Mouse (Mus musculus): ENCODE results near the gene Man1c1. TPM values are rescaled to one million over a fixed set of nuclear protein-coding genes. Genes with fewer than 3 reads are reported as not detected.

The Man1c1 gene
- total RNA-seq (2015; ENCODE audit: low replicate concordance), result 4.2 and 6.1 TPM in 2 replicates
- 1.4 and 2.8 TPM in 2 replicates for total RNA-seq (2017; ENCODE audit: low replicate concordance)

- peak; percentile 89 for ATAC-seq (replicated peaks; ENCODE audit: low FRiP score, poor library complexity, severe bottlenecking)
These were observed at the start of gene Man1c1 for GRCm38 (mm10) chr4:134703835-134704546. TSS of gene Man1c1 (minus strand) at chr4:134704290.

GRCm38 (mm10) chr4:134753516-134754261, 49.6 kb upstream of the Man1c1 start:
- no peak for ATAC-seq (replicated peaks; ENCODE audit: low FRiP score, poor library complexity, severe bottlenecking)

DNA sequence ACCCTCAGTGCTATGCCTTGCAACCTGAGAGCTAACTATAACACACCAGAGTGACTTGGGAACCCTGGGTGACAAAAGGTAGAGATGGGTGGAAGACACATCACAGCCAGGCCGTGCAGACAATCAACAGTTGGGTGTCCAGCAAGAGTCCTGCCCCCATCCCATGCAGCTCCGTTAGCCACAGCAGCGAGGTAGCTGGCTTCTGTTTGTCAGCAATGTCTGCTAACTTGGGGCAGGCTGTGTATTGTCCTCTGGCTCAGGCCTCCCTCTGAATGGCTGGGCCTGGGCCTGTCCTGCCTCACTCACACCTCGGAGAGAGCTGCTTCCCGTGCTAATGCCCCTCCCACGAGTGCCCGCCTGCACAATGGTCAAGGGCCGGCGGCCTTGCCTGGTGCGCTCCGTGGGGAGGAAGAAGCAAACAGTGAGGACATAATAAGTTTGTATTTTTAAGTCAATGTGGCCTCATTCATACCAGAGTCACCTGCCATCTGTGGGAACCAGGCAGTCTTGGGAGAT, 48.9 kb upstream of the Man1c1 start:
- no peak for ATAC-seq (replicated peaks; ENCODE audit: low FRiP score, poor library complexity, severe bottlenecking)

GRCm38 (mm10) chr4:134751682-134752380, 47.7 kb upstream of the Man1c1 start:
- ATAC-seq (replicated peaks; ENCODE audit: low FRiP score, poor library complexity, severe bottlenecking), result peak; percentile 73

DNA sequence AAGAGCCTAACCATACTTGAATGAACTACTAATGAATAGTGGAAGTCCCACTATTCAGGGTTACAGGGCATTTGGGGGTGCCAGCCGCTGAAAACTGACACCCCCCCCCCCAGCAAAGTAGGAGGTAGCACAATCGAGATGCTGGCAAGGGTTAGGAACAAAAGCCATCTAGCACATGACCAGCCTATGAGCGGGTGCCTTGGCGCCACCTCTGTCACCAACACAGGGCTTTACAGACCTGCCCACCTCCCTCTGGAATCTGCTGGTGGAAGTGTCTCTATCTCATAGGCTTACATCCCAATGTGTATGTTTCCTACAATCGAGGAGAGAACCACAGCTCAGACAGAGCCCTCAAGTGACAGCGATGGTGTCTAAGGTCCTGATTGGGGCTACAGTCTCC, 46.7 kb upstream of the Man1c1 start:
- ATAC-seq (replicated peaks; ENCODE audit: low FRiP score, poor library complexity, severe bottlenecking), result no peak

DNA sequence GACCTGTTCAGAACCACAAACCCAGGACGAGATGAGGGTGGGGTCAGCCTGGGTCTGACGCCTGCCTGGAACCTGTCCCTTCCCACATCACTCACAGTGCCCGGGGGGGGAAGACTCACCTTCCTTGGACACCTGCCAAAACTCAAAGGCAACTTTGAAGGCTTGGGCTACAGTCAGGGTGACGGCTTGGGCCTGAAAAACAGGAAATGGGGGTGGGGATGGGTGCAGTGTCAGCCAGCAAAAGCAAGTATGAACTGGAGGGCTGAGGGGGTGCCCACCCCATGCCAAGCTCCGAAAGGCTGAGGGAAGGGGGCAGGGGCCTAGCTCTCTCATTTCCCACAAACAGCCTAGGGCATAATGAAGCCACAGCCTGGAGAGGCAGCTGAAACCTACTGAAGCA, 46.2 kb upstream of the Man1c1 start:
- ATAC-seq (replicated peaks; ENCODE audit: low FRiP score, poor library complexity, severe bottlenecking), result no peak

DNA sequence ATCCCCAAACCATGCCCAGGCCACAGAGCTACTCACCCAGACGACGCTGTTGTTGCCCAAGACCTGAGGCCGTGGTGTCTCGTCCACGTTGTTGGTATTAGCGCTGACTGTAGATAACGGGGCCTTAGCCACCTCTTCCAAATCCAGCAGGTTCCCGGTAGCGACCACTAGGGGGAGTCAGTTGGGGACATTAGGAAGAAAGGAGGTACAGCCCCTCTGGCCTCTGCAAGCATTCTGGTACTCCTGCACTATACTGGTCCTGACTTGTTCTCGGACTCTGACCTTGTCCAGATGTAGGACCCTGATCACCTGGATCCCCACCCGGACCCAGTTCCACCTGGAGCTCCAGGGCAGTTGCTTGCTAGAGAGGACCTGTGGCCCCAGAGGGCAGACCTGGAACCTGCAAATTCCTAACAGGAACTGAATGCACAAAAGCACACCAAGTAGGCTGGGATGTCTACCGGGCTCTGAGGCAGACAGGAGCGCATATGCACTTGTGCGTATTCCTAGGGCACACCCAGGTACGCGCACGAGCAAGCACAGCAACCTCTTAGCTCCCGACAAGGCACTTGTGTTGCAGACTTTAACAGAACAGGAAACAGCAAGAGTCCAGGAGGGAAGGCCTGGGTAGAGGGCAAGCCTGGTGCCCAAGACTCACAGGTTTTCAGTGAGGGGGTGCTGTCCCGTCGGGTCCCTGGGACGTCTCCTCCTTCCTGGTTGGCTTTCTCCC, 45.4 kb upstream of the Man1c1 start:
- ATAC-seq (replicated peaks; ENCODE audit: low FRiP score, poor library complexity, severe bottlenecking), result peak; percentile 68

DNA sequence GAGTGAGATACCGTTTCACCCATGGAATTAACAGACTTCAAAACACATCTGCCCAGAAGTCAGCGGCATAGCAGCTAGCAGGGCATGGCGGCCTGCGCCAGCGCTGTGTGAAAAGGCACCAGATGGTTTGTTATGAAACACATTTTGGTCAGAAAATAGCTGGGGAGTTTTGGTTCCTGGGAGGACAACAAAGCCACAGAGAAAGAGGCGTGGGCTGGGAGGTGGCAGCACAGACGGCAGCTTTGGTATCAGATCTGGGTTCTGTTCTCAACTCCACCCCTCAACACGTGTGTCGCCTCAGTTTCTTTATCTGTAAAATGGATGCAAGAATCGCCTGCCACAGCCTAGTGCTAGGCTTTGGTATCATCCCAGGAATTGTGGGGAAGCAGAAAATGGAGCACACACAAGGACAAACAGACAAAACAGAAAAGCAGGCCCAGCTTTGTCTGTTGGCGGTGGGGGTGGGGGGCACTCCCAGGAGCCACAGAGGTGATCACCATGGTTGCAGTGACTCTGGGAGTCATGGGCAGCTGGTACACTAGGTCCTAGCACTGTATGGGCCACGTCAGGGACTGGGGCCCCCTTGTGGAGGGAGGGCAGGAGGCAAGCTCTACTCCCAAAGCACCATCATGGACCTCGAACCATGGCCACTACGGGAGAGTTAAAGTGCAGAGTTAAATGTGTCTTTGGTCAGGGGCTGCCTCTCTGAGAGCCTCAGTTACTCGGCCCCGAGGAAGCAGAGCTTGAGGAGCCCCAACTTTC, 42.0 kb upstream of the Man1c1 start:
- ATAC-seq (replicated peaks; ENCODE audit: low FRiP score, poor library complexity, severe bottlenecking), result no peak

GRCm38 (mm10) chr4:134743881-134744633, 40.0 kb upstream of the Man1c1 start:
- ATAC-seq (replicated peaks; ENCODE audit: low FRiP score, poor library complexity, severe bottlenecking), result no peak

DNA sequence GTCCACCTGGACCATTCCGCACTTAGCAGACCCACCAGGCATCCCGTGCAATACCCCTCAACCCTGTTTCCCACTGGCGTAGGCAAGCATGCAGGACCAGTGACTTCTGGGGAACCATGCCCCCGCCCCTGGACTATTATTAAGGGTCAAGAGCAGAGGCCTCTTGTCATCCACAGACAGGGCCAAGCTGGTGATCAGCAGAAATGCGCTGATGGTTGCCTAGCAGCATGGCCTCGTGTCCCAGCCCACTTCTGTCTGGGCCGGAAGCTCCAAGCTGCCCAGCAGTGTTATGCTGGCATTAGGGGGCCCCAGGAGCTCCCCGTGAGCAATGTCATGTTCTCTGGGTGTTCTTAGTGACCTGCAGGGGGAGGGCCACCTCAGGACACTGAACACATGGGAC, 37.9 kb upstream of the Man1c1 start:
- ATAC-seq (replicated peaks; ENCODE audit: low FRiP score, poor library complexity, severe bottlenecking), result no peak

DNA sequence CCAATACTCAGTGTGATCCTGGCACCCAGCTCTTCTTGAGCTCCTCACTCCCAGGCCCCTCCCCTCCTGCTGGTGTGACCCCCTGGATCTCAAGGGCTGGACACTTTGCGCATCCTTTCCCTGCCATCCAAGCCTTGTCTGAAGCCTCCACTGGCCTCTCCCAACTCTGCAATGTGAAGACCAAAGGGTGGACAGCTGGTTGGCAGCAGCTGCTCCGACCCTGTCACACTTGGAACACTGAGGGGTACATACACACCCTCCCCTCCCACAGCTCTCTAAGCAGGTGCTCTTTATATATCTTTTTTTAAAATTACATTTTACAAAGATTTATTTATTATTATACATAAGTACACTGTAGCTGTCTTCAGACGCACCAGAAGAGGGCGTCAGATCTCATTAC, 36.1 kb upstream of the Man1c1 start:
- no peak for ATAC-seq (replicated peaks; ENCODE audit: low FRiP score, poor library complexity, severe bottlenecking)

GRCm38 (mm10) chr4:134739530-134739929, 35.4 kb upstream of the Man1c1 start:
- no peak for ATAC-seq (replicated peaks; ENCODE audit: low FRiP score, poor library complexity, severe bottlenecking)

DNA sequence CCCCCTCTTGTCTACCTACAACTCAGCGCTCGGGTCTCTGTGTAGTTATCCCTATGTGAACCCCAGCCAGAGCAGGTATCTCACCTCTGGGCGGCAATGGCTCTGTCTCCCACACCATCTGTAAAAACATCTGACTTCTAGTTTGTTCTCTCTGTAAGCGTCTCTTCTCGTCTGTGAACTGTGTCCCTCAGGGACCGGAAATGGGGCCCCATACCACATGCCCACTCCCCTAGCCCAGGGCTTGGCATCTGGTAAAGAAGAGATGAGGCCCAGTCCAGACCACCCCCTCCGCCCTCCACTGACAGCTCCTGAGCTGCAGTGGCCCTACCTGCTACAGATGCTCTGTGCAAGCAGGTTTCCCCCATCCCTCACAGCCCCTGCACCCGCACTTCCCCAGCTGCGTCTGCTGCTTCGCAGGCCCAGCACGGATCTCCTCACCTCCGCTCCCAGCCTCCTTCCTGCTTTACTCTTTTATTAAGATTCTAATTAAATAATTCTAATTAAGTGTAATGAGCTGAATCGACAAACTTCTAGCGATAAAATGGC, 33.3 kb upstream of the Man1c1 start:
- no peak for ATAC-seq (replicated peaks; ENCODE audit: low FRiP score, poor library complexity, severe bottlenecking)

DNA sequence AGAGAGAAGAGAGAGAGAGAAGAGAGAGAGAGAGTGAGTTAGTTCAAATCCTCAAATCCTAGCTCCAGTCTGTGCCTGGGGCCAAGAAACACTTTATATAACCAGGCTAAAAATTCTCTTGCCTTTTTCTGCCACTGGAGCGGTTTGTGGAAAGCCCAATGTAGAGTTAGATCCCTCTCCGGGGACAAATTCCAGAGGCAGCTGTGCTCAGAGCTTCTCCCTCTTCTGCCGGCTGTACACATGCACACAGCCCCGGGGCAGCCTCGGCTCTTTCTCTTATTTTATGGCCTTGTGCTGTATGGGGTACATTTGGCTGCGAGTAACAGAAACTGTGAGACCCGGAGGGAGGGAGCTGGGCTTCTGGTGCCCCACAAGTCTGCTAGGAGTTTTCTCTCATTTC, 32.1 kb upstream of the Man1c1 start:
- ATAC-seq (replicated peaks; ENCODE audit: low FRiP score, poor library complexity, severe bottlenecking), result no peak

DNA sequence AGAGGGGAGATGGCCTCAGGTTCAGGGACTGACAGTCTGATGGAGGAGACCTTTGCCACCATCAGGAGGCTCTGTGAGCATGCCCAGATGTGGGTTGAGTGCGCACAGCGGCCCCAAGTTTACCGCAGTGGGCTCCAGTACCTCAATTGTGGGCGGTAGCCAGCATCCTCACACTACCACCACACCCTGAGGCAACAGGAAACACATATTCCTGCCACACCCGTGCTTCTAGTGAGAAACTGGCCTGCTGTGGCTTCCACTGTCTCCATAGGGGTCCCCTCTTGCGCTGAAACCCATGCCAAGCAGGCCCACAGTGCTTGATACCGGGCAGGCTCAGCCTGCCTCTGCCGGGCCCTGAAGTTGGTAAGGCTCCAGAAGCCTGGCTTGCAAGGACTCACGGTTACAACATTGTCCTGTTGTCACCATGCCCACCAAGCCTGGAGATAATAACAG, 30.6 kb upstream of the Man1c1 start:
- ATAC-seq (replicated peaks; ENCODE audit: low FRiP score, poor library complexity, severe bottlenecking), result peak; percentile 30

DNA sequence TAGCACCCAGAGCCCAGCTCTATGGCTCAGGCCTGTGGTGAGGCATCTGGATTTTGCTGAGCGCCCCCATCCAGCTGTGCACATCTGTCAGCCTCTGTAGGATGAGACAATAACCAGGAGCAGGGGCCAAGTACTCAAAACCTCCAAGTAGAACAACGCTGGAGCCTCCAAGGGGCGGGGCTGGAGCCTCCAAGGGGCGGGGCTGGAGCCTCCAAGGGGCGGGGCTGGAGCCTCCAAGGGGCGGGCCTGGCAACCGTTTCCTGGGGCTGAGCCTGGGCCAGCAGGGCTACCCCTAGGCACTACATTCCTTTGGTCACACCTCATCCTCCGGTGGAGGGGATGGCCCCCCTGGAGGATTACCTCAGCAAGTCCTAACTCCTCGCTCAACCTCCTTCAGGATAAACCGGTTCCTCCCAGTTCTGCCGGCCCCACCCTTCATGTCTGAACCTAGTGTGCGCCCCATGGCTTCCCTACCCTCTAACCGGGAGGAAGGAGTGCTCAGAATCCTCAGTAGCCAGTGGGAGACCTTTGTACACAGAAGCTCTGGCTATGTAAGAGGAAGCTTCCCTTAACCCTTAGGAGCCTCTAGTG, 30.0 kb upstream of the Man1c1 start:
- peak; percentile 60 for ATAC-seq (replicated peaks; ENCODE audit: low FRiP score, poor library complexity, severe bottlenecking)

GRCm38 (mm10) chr4:134733371-134733770, 29.3 kb upstream of the Man1c1 start:
- ATAC-seq (replicated peaks; ENCODE audit: low FRiP score, poor library complexity, severe bottlenecking), result no peak

- ATAC-seq (replicated peaks; ENCODE audit: low FRiP score, poor library complexity, severe bottlenecking), result no peak
These were observed 26.0 kb upstream of the Man1c1 start for GRCm38 (mm10) chr4:134730106-134730505.
